Mouse (Mus musculus): ENCODE results near the gene Anks1. TPM values are rescaled to one million over a fixed set of nuclear protein-coding genes. Genes with fewer than 3 reads are reported as not detected.
A peak's percentile ranks its signal among the peaks of the same experiment; 100 is the strongest.

Gene Anks1
- polyA plus RNA-seq, 1 experiment from 2014 or later, result 23.7 TPM

GRCm38 (mm10) chr17:28101284-28101887 lies 192.3 kb downstream of the Anks1 start:
- Histone ChIP-seq H3K36me3 (ENCODE audit: control insufficient read depth, insufficient read depth, low read length) (no peaks in the 10 kb centered on the region), H3K9me3 (ENCODE audit: control insufficient read depth, low read length) (no peaks in the 10 kb centered on the region), H3K4me1 (ENCODE audit: control insufficient read depth, insufficient read depth, low read length) (peaks cover 5% of the 10 kb centered on the region), H3K27ac (ENCODE audit: low read depth, low read length) (no peak overlapping the region), H3K4me2 (no peak overlapping the region), H3K4me3 (ENCODE audit: low read depth, low read length) (no peak overlapping the region), H3K9ac (ENCODE audit: low read length) (no peak overlapping the region), H3K27me3 (ENCODE audit: control insufficient read depth, insufficient read depth, low read length) (no peaks in the 10 kb centered on the region)
- DNase-seq (ENCODE audit: low spot score, missing footprints) (no peak), ATAC-seq (ENCODE audit: low FRiP score) (no peak)
- 44% methylated on average over 12 of the region's 12 CpGs for WGBS

- Histone ChIP-seq H3K36me3 (ENCODE audit: control insufficient read depth, insufficient read depth, low read length) (no peaks in the 10 kb centered on the region), H3K4me1 (ENCODE audit: control insufficient read depth, insufficient read depth, low read length) (peaks cover 8% of the 10 kb centered on the region), H3K9me3 (ENCODE audit: control insufficient read depth, low read length) (no peaks in the 10 kb centered on the region), H3K4me2 (no peak overlapping the region), H3K9ac (ENCODE audit: low read length) (no peak overlapping the region), H3K27ac (ENCODE audit: low read depth, low read length) (no peak overlapping the region), H3K27me3 (ENCODE audit: control insufficient read depth, insufficient read depth, low read length) (no peaks in the 10 kb centered on the region), H3K4me3 (ENCODE audit: low read depth, low read length) (no peak overlapping the region)
- DNase-seq (ENCODE audit: low spot score, missing footprints) (no peak), ATAC-seq (ENCODE audit: low FRiP score) (peak; percentile 54; the same call in 1 of the 2 replicates)
- 11% methylated on average over 10 of the region's 10 CpGs for WGBS
These were observed 192.8 kb downstream of the Anks1 start for GRCm38 (mm10) chr17:28101902-28102319.

GRCm38 (mm10) chr17:28104416-28104815 lies 195.3 kb downstream of the Anks1 start:
- Histone ChIP-seq H3K4me3 (ENCODE audit: low read depth, low read length) (no peak overlapping the region), H3K4me1 (ENCODE audit: control insufficient read depth, insufficient read depth, low read length) (peaks cover 16% of the 10 kb centered on the region), H3K4me2 (no peak overlapping the region), H3K27me3 (ENCODE audit: control insufficient read depth, insufficient read depth, low read length) (no peaks in the 10 kb centered on the region; the same call in 1 of the 2 replicates), H3K27ac (ENCODE audit: low read depth, low read length) (no peak overlapping the region), H3K9ac (ENCODE audit: low read length) (no peak overlapping the region), H3K36me3 (ENCODE audit: control insufficient read depth, insufficient read depth, low read length) (no peaks in the 10 kb centered on the region), H3K9me3 (ENCODE audit: control insufficient read depth, low read length) (no peaks in the 10 kb centered on the region; the same call in 1 of the 2 replicates)
- DNase-seq (ENCODE audit: low spot score, missing footprints) (no peak), ATAC-seq (ENCODE audit: low FRiP score) (no peak)
- WGBS, result 89% methylated on average over 6 of the region's 6 CpGs

- Histone ChIP-seq H3K27ac (ENCODE audit: low read depth, low read length) (no peak overlapping the region), H3K4me2 (no peak overlapping the region), H3K36me3 (ENCODE audit: control insufficient read depth, insufficient read depth, low read length) (no peaks in the 10 kb centered on the region), H3K27me3 (ENCODE audit: control insufficient read depth, insufficient read depth, low read length) (no peaks in the 10 kb centered on the region; the same call in 1 of the 2 replicates), H3K4me3 (ENCODE audit: low read depth, low read length) (no peak overlapping the region), H3K4me1 (ENCODE audit: control insufficient read depth, insufficient read depth, low read length) (peaks cover 19% of the 10 kb centered on the region), H3K9ac (ENCODE audit: low read length) (no peak overlapping the region), H3K9me3 (ENCODE audit: control insufficient read depth, low read length) (no peaks in the 10 kb centered on the region; the same call in 1 of the 2 replicates)
- no peak for ATAC-seq (ENCODE audit: low FRiP score)
- DNase-seq (ENCODE audit: low spot score, missing footprints), result no peak
- WGBS, result 83% methylated on average over 6 of the region's 6 CpGs
These were observed 197.2 kb downstream of the Anks1 start for GRCm38 (mm10) chr17:28106352-28106751.

GRCm38 (mm10) chr17:28107275-28107674 lies 198.2 kb downstream of the Anks1 start:
- DNase-seq (ENCODE audit: low spot score, missing footprints), result peak; percentile 93
- ATAC-seq (ENCODE audit: low FRiP score), result peak; percentile 78
- Histone ChIP-seq H3K36me3 (ENCODE audit: control insufficient read depth, insufficient read depth, low read length) (no peaks in the 10 kb centered on the region), H3K4me3 (ENCODE audit: low read depth, low read length) (no peak overlapping the region), H3K9me3 (ENCODE audit: control insufficient read depth, low read length) (no peaks in the 10 kb centered on the region; the same call in 1 of the 2 replicates), H3K4me1 (ENCODE audit: control insufficient read depth, insufficient read depth, low read length) (peaks cover 14% of the 10 kb centered on the region), H3K4me2 (peak overlapping the region; percentile 26), H3K27me3 (ENCODE audit: control insufficient read depth, insufficient read depth, low read length) (no peaks in the 10 kb centered on the region; the same call in 1 of the 2 replicates), H3K9ac (ENCODE audit: low read length) (peak overlapping the region; percentile 33; the same call in 1 of the 2 replicates), H3K27ac (ENCODE audit: low read depth, low read length) (peak overlapping the region; percentile 48)
- WGBS, result 6% methylated on average over 14 of the region's 14 CpGs

- Histone ChIP-seq H3K4me1 (ENCODE audit: control insufficient read depth, insufficient read depth, low read length) (peaks cover 11% of the 10 kb centered on the region), H3K27ac (ENCODE audit: low read depth, low read length) (no peak overlapping the region)
These were observed 203.2 kb downstream of the Anks1 start for GRCm38 (mm10) chr17:28112266-28112665.

More at GRCm38 (mm10) chr17:28112266-28112665, 203.2 kb downstream of the Anks1 start:
- no peak overlapping the region for H3K9ac ChIP-seq (ENCODE audit: low read length)
- H3K27me3 ChIP-seq (ENCODE audit: control insufficient read depth, insufficient read depth, low read length), result no peaks in the 10 kb centered on the region; the same call in 1 of the 2 replicates
- no peaks in the 10 kb centered on the region; the same call in 1 of the 2 replicates for H3K9me3 ChIP-seq (ENCODE audit: control insufficient read depth, low read length)
- ATAC-seq (ENCODE audit: low FRiP score) (no peak), DNase-seq (ENCODE audit: low spot score, missing footprints) (no peak)
- H3K4me2 ChIP-seq, result no peak overlapping the region
- H3K4me3 ChIP-seq (ENCODE audit: low read depth, low read length), result no peak overlapping the region
- 91% methylated on average over 8 of the region's 8 CpGs for WGBS
- H3K36me3 ChIP-seq (ENCODE audit: control insufficient read depth, insufficient read depth, low read length), result no peaks in the 10 kb centered on the region

Other genes starting within 250 kb of the Anks1 start
- gene Spdef, start 180.4 kb upstream of the Anks1 start, polyA plus RNA-seq (2014; fragmentation: Nextera tagmentation; extraction: Ambion mirVana), result 0.25 TPM in 1 of 2 replicates, not detected in the other
- gene D17Wsu92e, start 88.7 kb upstream of the Anks1 start, polyA plus RNA-seq (2014; fragmentation: Nextera tagmentation; extraction: Ambion mirVana), result 8.7 and 10.9 TPM in 2 replicates
- 358 and 416 TPM in 2 replicates for gene Snrpc, start 71.2 kb upstream of the Anks1 start, polyA plus RNA-seq (2014; fragmentation: Nextera tagmentation; extraction: Ambion mirVana)
- gene Uhrf1bp1, start 52.9 kb upstream of the Anks1 start, polyA plus RNA-seq (2014; fragmentation: Nextera tagmentation; extraction: Ambion mirVana), result 4.9 TPM in 2 replicates
- gene Taf11, start 538 bp downstream of the Anks1 start, polyA plus RNA-seq (2014; fragmentation: Nextera tagmentation; extraction: Ambion mirVana), result 95.0 and 103 TPM in 2 replicates
- 0.70 and 1.0 TPM in 2 replicates for gene Tcp11, start 171.3 kb downstream of the Anks1 start, polyA plus RNA-seq (2014; fragmentation: Nextera tagmentation; extraction: Ambion mirVana)
- 10.1 and 10.2 TPM in 2 replicates for gene Scube3, start 232.8 kb downstream of the Anks1 start, polyA plus RNA-seq (2014; fragmentation: Nextera tagmentation; extraction: Ambion mirVana)

All from midbrain, embryonic 11.5 days (tissue).